Mouse (Mus musculus): ENCODE data around the gene Teddm1a. TPM values are rescaled to one million over a fixed set of nuclear protein-coding genes. Genes with fewer than 3 reads are reported as not detected.

Gene Teddm1a
- polyA plus RNA-seq, 1 experiment = not detected

GRCm38 (mm10) chr1:153897196-153897595, 5.7 kb downstream of the Teddm1a start:
- 91% methylated on average over 8 of the region's 8 CpGs for WGBS

GRCm38 (mm10) chr1:153898989-153899730, 7.6 kb downstream of the Teddm1a start:
- Histone ChIP-seq H3K4me3 (ENCODE audit: low read depth, low read length) (peak overlapping the region; percentile 96), H3K27me3 (ENCODE audit: control insufficient read depth, insufficient read depth, low read length) (no peaks in the 10 kb centered on the region), H3K4me1 (ENCODE audit: control insufficient read depth, insufficient read depth, insufficient read length, low read length) (no peaks in the 10 kb centered on the region; the same call in none of the 2 replicates), H3K27ac (ENCODE audit: insufficient read depth, low read depth, low read length) (peak overlapping the region; percentile 25; the same call in 1 of the 2 replicates), H3K36me3 (ENCODE audit: control insufficient read depth, insufficient read depth, low read length) (peaks cover 11% of the 10 kb centered on the region)
- TF ChIP-seq POLR2A (IDR thresholded peaks at IDR 0.05; ENCODE audit: low read depth, low read length) (no peak), CTCF (IDR thresholded peaks at IDR 0.05; ENCODE audit: extremely low read depth, insufficient read length, insufficient replicate concordance, low read depth, low read length) (no peak)
- 18% methylated on average over 22 of the region's 22 CpGs for WGBS

More at GRCm38 (mm10) chr1:153897196-153897595, 5.7 kb downstream of the Teddm1a start:
- no peak overlapping the region for H3K27ac ChIP-seq (ENCODE audit: insufficient read depth, low read depth, low read length)
- no peaks in the 10 kb centered on the region for H3K27me3 ChIP-seq (ENCODE audit: control insufficient read depth, insufficient read depth, low read length)
- no peak overlapping the region for H3K4me3 ChIP-seq (ENCODE audit: low read depth, low read length)
- H3K4me1 ChIP-seq (ENCODE audit: control insufficient read depth, insufficient read depth, insufficient read length, low read length) = no peaks in the 10 kb centered on the region; the same call in none of the 2 replicates
- no peaks in the 10 kb centered on the region for H3K36me3 ChIP-seq (ENCODE audit: control insufficient read depth, insufficient read depth, low read length)
- TF ChIP-seq POLR2A (IDR thresholded peaks at IDR 0.05; ENCODE audit: low read depth, low read length) (no peak), CTCF (IDR thresholded peaks at IDR 0.05; ENCODE audit: extremely low read depth, insufficient read length, insufficient replicate concordance, low read depth, low read length) (no peak)

DNA sequence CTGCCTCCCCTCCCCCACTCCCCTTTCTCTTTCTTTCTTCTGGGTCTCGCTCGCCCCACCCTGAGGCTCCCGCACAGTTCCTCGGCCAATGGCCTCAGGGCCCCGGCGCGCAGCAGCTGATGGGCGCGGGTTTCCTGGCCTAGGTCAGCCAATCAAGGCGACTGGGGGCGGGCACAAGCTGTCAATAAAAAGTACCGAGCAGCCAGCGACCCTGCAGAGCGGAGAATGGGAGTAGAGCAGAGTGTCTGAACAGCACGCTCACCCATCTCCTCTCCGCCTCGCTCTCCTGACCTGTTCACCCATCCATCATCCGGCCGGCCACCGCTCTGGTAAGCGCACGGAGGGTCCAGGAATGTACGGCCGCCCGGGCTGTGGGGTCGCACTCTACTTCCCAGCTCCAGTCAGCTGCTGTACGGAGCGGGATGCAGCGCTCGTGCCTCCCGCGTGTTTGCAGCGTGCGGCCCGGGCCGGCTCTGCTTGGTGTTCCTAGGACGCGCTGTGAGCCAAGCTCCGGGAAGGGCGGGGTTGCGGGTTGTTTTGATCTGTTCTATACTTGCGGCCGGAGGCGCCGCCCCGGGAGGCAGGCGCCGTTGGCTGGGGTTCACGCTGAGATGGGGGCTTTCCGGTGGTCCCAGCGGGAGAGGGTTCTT, 8.3 kb downstream of the Teddm1a start, which contains the start of the genes Glul and Teddm2:
Gene Glul, plus strand, starts transcription at position 214 of the 650 bp plus-strand sequence.
Gene Teddm2, minus strand, starts transcription at position 498 of the 650 bp plus-strand sequence.
- under 1% methylated on average over 51 of the region's 51 CpGs for WGBS
- Histone ChIP-seq H3K27ac (ENCODE audit: insufficient read depth, low read depth, low read length) (peak within 1 kb of the TSS; percentile 90), H3K36me3 (ENCODE audit: control insufficient read depth, insufficient read depth, low read length) (peaks cover 13% of the 10 kb centered on the region)

DNA sequence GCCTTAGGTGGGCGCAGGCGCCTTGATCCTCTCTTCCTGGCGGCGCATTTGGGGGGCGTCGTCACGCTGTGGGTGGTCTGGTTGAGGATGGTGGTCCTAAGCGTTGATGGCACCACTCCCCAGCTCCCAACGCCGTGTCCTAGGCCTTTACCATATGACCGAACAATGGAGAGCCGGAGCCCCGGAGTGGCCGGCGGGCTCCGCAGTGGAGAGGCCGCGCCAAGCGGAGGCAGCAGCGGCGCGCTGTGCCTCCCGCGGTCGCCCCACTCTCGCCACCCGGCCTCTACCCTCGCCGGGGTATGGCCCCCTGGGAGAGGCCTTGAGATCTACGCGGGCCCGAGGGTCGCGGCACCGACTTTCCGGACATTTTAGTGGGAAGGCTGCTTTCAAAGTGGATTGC, 8.8 kb downstream of the Teddm1a start:
- no peaks in the 10 kb centered on the region for H3K27me3 ChIP-seq (ENCODE audit: control insufficient read depth, insufficient read depth, low read length)
- H3K27ac ChIP-seq (ENCODE audit: insufficient read depth, low read depth, low read length) = peak overlapping the region; percentile 90
- no peak for TF ChIP-seq POLR2A (IDR thresholded peaks at IDR 0.05; ENCODE audit: low read depth, low read length)
- TF ChIP-seq CTCF (IDR thresholded peaks at IDR 0.05; ENCODE audit: extremely low read depth, insufficient read length, insufficient replicate concordance, low read depth, low read length) = no peak
- under 1% methylated on average over 36 of the region's 36 CpGs for WGBS
- no peaks in the 10 kb centered on the region; the same call in none of the 2 replicates for H3K4me1 ChIP-seq (ENCODE audit: control insufficient read depth, insufficient read depth, insufficient read length, low read length)
- H3K36me3 ChIP-seq (ENCODE audit: control insufficient read depth, insufficient read depth, low read length) = peaks cover 18% of the 10 kb centered on the region
- H3K4me3 ChIP-seq (ENCODE audit: low read depth, low read length) = peak overlapping the region; percentile 96

More for the DNA sequence above, 8.3 kb downstream of the Teddm1a start, which contains the start of the genes Glul and Teddm2:
- no peaks in the 10 kb centered on the region for H3K27me3 ChIP-seq (ENCODE audit: control insufficient read depth, insufficient read depth, low read length)
- no peaks in the 10 kb centered on the region; the same call in none of the 2 replicates for H3K4me1 ChIP-seq (ENCODE audit: control insufficient read depth, insufficient read depth, insufficient read length, low read length)
- TF ChIP-seq POLR2A (IDR thresholded peaks at IDR 0.05; ENCODE audit: low read depth, low read length) = peak; percentile 98
- TF ChIP-seq CTCF (IDR thresholded peaks at IDR 0.05; ENCODE audit: extremely low read depth, insufficient read length, insufficient replicate concordance, low read depth, low read length) = no peak
- peak within 1 kb of the TSS; percentile 96 for H3K4me3 ChIP-seq (ENCODE audit: low read depth, low read length)

GRCm38 (mm10) chr1:153900860-153901730, 9.6 kb downstream of the Teddm1a start:
- Histone ChIP-seq H3K36me3 (ENCODE audit: control insufficient read depth, insufficient read depth, low read length) (peaks cover 20% of the 10 kb centered on the region), H3K4me1 (ENCODE audit: control insufficient read depth, insufficient read depth, insufficient read length, low read length) (no peaks in the 10 kb centered on the region; the same call in none of the 2 replicates), H3K27ac (ENCODE audit: insufficient read depth, low read depth, low read length) (peak overlapping the region; percentile 90), H3K4me3 (ENCODE audit: low read depth, low read length) (peak overlapping the region; percentile 96), H3K27me3 (ENCODE audit: control insufficient read depth, insufficient read depth, low read length) (no peaks in the 10 kb centered on the region)
- 2% methylated on average over 25 of the region's 25 CpGs for WGBS
- TF ChIP-seq POLR2A (IDR thresholded peaks at IDR 0.05; ENCODE audit: low read depth, low read length) (no peak), CTCF (IDR thresholded peaks at IDR 0.05; ENCODE audit: extremely low read depth, insufficient read length, insufficient replicate concordance, low read depth, low read length) (no peak)

GRCm38 (mm10) chr1:153903006-153903405, 11.5 kb downstream of the Teddm1a start:
- TF ChIP-seq POLR2A (IDR thresholded peaks at IDR 0.05; ENCODE audit: low read depth, low read length) = no peak
- TF ChIP-seq CTCF (IDR thresholded peaks at IDR 0.05; ENCODE audit: extremely low read depth, insufficient read length, insufficient replicate concordance, low read depth, low read length) = no peak
- H3K36me3 ChIP-seq (ENCODE audit: control insufficient read depth, insufficient read depth, low read length) = peaks cover 35% of the 10 kb centered on the region
- no peaks in the 10 kb centered on the region; the same call in none of the 2 replicates for H3K4me1 ChIP-seq (ENCODE audit: control insufficient read depth, insufficient read depth, insufficient read length, low read length)
- WGBS = 90% methylated on average over 13 of the region's 13 CpGs
- H3K27ac ChIP-seq (ENCODE audit: insufficient read depth, low read depth, low read length) = no peak overlapping the region
- no peaks in the 10 kb centered on the region for H3K27me3 ChIP-seq (ENCODE audit: control insufficient read depth, insufficient read depth, low read length)
- no peak overlapping the region for H3K4me3 ChIP-seq (ENCODE audit: low read depth, low read length)

Measured in small intestine, adult 2 months (tissue).